Mouse (Mus musculus) fibroblast of lung, adult 2 months (primary cell): ENCODE results near the gene Ube2l3.
A peak's percentile ranks its signal among the peaks of the same experiment; 100 is the strongest.
"Not testable (repeated sequence)": the region's sequence is repeated elsewhere in the genome, so short reads cannot be mapped to it uniquely, and the experiment has no call there.

ENCODE experiments used
- DNase-seq: peaks from one replicate; pipeline ENCODE4 v3.0.0-alpha.2; 2011; ENCODE audit warnings: low read depth

Gene Ube2l3

GRCm38 (mm10) chr16:17202549-17202948, at the start of gene Ube2l3:
Gene Ube2l3, minus strand, starts transcription at chr16:17202649.
- DNase-seq, result no peak

GRCm38 (mm10) chr16:17251539-17251938, 49.1 kb upstream of the Ube2l3 start:
- DNase-seq, result no peak

DNA sequence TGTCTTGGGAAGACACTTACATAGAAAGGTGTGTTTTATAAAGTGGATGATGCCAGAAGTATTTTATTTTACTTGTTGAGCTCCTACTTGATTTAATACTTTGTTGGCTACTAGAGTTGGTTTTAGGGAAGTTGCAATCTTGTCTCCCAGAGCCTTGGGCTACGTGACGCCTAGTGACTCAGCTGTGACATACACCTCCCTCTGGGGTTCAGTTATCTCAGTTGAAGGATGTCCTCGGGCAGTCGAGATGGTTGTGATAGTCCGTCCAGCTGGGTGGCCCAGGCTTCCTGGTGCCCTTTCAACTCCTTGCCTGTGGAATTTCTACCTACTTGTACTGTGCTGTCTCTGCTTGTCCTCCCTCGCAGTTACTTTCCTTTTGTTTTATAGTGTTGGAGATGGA, 46.7 kb upstream of the Ube2l3 start:
- DNase-seq, result no peak

DNA sequence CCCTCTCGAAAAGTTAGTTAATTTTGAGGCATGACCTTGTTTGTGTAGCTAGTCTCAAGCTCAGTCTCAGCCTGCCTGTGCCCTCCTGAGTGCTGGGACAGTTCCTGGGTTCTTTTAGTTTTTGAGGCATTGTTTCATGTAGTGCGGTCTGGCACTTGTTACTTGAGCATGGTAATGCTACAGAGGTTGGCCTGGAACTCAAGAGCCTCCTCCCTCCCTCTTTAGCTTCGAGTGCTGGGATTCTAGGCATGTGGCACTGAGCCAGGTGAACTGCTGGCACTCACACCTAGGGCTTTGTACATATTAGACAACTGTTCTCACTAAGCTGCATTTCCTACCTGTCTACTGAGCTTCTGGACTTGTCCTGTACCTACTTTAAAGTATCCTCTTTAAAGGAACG, 45.3 kb upstream of the Ube2l3 start:
- DNase-seq, result no peak

DNA sequence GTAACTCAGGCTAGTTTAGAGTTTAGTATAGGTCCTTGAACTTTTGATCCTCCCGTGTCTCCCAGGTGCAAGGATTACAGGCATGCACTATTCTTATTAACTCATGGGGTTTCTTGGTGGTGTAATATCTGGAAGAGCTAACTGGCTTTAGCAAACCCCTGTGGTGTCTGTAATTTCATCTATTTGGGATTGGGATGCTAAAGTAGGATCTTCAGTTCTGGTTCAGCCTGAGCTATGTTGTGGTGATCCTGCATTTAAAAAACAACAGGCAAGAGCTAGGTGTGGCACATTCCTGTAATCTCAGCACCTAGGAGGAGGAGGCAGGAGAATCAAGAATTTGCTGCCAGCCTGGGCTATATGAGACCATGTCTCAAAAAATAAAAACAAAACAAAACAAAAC, 42.5 kb upstream of the Ube2l3 start:
- no peak for DNase-seq

GRCm38 (mm10) chr16:17243731-17244130, 41.3 kb upstream of the Ube2l3 start:
- no peak for DNase-seq

GRCm38 (mm10) chr16:17239409-17239808, 37.0 kb upstream of the Ube2l3 start:
- DNase-seq, result no peak

DNA sequence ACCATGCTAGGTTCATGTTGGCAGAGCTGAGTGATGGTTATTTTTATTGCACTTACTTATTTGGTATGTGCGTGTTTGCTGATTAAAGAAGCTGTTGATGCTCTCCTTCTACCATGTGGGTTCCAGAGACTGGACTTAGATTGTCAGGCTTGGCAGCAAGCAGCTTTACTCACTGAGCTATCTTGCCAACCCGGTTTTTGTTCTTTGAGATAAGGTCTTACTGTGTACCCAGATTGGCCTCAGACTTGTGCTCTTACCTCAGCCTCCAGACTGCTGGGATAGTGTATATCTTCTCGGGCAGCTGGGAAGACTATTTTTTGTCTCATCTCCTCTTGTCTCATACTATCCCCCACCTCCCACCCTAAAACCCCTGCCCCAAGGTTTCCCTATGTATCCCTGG, 35.2 kb upstream of the Ube2l3 start:
- DNase-seq, result no peak

DNA sequence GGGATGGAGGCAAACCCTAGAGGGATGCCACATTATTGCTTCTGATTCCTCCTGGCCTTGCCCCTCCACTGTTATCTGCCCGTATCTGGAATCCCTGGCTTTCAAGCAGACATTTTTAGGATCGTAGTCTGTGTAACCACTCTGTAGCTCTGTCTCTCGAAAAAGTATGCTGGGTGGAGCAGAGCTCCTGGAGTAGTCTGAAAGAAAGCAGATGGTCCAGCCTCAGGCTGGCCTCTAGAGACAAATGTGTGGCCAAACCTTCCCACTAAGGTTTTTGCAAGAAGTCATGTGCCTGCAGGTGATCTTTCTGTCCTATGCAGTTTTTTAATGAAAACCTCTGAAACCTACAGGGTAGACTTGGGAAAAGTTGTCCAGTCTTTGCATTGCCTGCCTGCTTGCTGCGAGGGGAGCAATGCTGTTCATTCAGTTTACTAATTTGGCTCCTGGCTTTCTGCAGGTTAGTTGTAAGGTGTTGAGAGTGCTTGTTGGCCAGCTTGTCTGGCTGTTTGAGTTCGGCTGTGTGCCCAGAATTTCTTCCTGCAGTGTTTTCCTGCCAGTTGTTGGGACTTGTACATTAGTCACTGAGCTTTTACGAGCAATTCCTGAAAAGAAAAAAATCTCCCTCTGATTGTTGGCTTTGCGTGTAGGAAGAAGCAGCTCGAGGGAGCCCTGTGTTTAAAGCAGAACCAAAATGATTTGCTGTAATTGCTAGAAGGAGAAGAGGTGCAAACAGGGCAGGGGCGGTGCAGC, 32.6 kb upstream of the Ube2l3 start:
- peak; percentile 44 for DNase-seq

GRCm38 (mm10) chr16:17234499-17234895, 32.0 kb upstream of the Ube2l3 start:
- DNase-seq, result no peak

DNA sequence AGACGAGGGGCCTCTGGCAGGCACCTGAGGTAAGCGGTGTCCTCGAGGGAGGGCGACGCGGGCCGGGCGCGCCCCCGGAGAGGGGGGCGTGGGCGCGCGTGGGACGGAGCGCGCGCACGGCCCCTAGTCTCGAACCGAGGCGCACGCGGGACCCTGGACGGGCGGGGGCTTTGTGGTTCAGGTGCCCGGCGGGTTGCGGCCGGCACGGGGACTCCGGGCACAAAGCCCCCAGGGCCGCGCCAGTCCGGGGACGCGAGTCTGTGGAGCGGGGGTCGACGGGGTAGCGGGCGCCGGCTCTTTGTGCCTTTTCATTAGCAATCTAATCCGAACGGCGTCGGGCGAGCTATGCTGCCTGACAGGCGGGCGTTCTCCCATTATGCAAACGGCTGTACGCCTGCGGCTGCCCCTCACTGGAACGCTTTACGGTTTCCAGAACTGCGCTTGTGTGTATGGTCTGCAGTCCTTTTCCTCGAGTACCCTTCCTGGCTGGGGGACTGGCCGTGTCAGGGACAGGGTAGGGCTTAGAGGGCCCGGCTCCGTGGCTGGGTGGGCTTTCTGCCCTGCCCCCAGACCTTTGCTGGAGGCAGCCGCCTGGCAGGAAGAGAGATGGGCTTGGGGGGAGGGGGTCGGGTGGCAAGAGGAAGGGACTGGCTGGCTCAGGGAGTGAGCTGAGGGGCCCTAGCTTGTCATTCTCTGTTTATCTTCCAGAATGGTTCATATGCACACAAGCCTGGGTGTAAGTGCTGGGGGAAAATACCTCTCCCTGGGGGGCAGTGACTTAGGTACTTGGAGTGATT, 31.5 kb upstream of the Ube2l3 start:
- no peak for DNase-seq

DNA sequence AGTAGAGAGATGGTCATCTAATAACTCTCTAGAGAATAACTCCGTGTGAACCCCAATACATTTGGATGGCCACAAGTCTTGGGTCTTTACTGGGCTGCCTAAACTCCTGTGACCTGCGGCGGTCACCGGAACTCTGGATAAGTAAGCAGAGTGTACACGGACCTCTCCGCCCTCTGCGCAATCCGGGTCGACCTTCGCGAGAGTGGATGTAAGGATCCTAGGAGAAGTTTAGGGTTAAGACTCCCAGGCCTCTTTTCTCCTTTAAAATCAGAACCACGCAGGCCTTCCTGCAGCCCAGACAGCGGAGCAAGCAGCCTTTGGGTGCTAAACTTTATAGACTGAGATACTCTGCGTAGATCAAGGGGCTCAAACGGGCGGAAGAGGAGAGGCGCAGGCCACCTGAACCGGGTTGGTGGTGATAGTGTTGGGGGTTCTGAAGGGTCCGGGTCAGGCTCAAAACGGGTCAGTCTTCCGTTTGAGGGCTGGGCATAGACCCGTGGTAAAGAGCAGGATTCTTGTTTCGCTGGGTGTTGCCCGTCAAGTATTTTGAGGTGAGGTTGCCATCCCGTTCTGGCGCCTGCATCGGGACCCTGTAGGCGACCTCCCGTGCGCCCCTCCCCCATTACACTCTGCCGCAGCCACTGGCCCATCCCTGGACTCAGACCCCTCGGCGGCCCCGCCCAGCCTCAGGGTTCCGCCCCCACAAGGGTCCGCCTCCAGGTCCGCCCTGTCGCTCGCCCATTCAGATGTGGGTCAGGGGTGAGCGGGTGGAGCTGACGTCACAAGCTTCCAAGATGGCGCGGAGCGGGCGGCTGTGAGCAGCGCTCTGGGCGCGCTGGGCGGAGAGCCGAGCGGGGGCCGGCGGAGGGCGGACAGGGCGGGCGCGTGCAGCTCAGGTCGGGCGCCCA, 30.6 kb upstream of the Ube2l3 start, which contains the start of gene Hic2:
TSS of gene Hic2 (plus strand) at position 779 of the 908 bp plus-strand sequence.
- DNase-seq, result peak; percentile 65

GRCm38 (mm10) chr16:17231523-17231922, 29.1 kb upstream of the Ube2l3 start:
- not testable (repeated sequence) for DNase-seq

- no peak for DNase-seq
Measured at GRCm38 (mm10) chr16:17226496-17226895, 24.0 kb upstream of the Ube2l3 start.

DNA sequence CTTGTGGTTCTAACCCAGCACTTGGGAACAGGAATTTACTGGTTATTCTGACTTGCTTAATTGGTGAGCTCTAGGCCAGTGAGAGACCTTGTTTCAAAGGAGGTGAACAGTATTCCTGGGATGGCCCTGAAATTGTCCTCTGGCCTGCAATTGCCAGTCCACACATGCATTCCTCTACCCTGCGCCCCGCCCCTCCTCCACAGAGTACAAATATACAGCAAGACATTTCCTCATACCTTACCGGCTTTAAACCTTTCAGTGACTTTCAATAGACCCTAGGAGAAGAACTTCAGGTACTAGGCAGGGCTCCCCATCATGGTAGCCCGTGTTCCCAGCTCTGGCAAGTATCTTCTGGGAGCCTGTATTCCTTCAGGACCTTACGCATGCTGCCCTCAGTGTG, 23.1 kb upstream of the Ube2l3 start:
- DNase-seq, result no peak

- DNase-seq, result no peak
Measured at GRCm38 (mm10) chr16:17222197-17222596, 19.7 kb upstream of the Ube2l3 start.

GRCm38 (mm10) chr16:17220127-17220733, 17.8 kb upstream of the Ube2l3 start:
- no peak for DNase-seq

GRCm38 (mm10) chr16:17216934-17217633, 14.6 kb upstream of the Ube2l3 start:
- DNase-seq, result no peak

- DNase-seq, result peak; percentile 42
Measured at GRCm38 (mm10) chr16:17209981-17210838, 7.8 kb upstream of the Ube2l3 start.

- no peak for DNase-seq
Measured at GRCm38 (mm10) chr16:17209404-17209960, 7.0 kb upstream of the Ube2l3 start.
